Mouse (Mus musculus) cortical plate, adult 2 months (tissue): ENCODE data around the gene Gm7861.
"Not testable (repeated sequence)": the region's sequence is repeated elsewhere in the genome, so short reads cannot be mapped to it uniquely, and the experiment has no call there.

Experiments
- CTCF ChIP-seq: fragments of 200-500 bp; IDR thresholded peaks from 2 replicates; pipeline ENCODE4 v1.5.1; 2011; ENCODE audit warnings: mild to moderate bottlenecking, control low read depth, low read length; ENCODE audit not compliant: insufficient read depth; ENCODE audit errors: extremely low read depth
- POLR2A ChIP-seq: fragments of 200-500 bp; IDR thresholded peaks from 2 replicates; pipeline ENCODE4 v1.6.1; 2011; ENCODE audit warnings: mild to moderate bottlenecking, low read length, control low read depth; ENCODE audit not compliant: insufficient read depth; ENCODE audit errors: extremely low read depth

DNA sequence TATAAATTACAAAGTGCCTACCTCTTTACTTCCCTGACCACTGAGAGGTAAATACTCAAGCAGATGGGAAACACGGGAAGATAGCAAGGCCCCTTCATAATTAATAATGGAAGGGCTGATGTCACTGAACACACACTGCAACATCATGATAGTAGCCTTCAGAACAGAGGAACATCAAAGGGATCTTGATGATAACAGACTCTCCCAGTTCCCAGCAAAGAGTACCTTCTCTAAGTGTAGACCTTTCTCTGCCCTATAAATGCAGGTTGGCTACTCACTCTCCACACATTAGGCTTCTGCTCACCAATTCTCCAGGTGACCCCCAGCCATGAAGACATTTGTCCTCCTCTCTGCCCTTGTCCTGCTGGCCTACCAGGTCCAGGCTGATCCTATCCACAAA, 29.2 kb downstream of the Gm7861 start, which contains the start of gene Defa37:
- TF ChIP-seq CTCF, POLR2A: not testable (repeated sequence)
